Mouse (Mus musculus): ENCODE measurements around the gene Zmym6. TPM values are rescaled to one million over a fixed set of nuclear protein-coding genes. Genes with fewer than 3 reads are reported as not detected.
A peak's percentile ranks its signal among the peaks of the same experiment; 100 is the strongest.
"Not testable (repeated sequence)": the region's sequence is repeated elsewhere in the genome, so short reads cannot be mapped to it uniquely, and the experiment has no call there.

Gene Zmym6
- total RNA-seq (2022): 10 to 100 TPM; 36.7 to 50.5 (median 39.0) TPM

- peak; percentile 94 to 96 for DNase-seq (ENCODE audit: low spot score in 2 of 2)
These were observed at the start of gene Zmym6 for GRCm38 (mm10) chr4:127076875-127077548. Zmym6 (plus strand) TSS chr4:127077383.

- DNase-seq (ENCODE audit: low spot score in 2 of 2): no peak
These were observed 40.0 kb upstream of the Zmym6 start for GRCm38 (mm10) chr4:127037158-127037557.

DNA sequence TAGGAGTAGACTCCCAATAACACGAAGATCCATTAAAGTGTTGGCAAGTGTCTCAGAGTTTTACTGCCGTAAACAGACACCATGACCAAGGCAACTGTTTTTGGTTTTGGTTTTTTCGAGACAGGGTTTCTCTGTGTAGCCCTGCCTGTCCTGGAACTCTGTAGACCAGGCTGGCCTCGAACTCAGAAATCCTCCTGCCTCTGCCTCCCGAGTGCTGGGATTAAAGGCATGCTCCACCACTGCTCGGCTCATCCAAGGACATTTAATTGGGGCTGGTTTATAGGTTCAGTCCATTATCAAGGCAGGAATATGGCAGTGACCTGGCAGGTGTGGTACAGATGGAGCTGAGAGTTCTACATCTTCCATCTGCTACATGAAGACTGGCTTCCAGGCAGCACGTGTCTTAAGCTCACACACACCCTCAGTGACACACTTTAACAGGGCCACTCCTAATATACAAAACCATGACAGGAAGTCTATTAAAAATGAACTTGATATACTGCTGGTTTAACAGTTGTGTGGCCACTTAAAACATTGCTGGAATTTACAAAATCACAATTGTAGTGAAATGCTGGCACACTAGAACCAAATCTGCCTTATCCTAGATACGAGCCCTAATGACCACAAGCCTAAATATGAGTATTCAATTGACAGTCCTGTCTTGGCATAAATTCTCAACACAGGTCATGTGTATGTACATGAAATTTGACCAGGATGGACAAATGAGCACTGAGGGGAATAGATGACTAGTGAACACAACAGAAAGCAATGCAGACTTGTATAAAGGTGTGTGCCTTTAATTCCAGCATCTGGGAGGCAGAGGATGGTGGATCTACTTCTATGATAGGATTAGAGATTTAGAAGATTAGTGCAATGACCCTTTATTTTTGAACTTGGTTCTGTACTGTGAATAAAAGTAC lies 39.0 kb upstream of the Zmym6 start:
- no peak for DNase-seq (ENCODE audit: low spot score in 2 of 2)

- DNase-seq (ENCODE audit: low spot score in 2 of 2): no peak
These were observed 38.3 kb upstream of the Zmym6 start for GRCm38 (mm10) chr4:127038828-127039349.

GRCm38 (mm10) chr4:127039871-127040483 lies 37.2 kb upstream of the Zmym6 start:
- DNase-seq (ENCODE audit: low spot score in 2 of 2): no peak

GRCm38 (mm10) chr4:127043540-127043939 lies 33.6 kb upstream of the Zmym6 start:
- DNase-seq (ENCODE audit: low spot score in 2 of 2): no peak

- no peak for DNase-seq (ENCODE audit: low spot score in 2 of 2)
These were observed 26.1 kb upstream of the Zmym6 start for GRCm38 (mm10) chr4:127051121-127051520.

GRCm38 (mm10) chr4:127053071-127053470 lies 24.1 kb upstream of the Zmym6 start:
- DNase-seq (ENCODE audit: low spot score in 2 of 2): no peak

- no peak for DNase-seq (ENCODE audit: low spot score in 2 of 2)
These were observed 22.5 kb upstream of the Zmym6 start for GRCm38 (mm10) chr4:127054522-127055198.

DNA sequence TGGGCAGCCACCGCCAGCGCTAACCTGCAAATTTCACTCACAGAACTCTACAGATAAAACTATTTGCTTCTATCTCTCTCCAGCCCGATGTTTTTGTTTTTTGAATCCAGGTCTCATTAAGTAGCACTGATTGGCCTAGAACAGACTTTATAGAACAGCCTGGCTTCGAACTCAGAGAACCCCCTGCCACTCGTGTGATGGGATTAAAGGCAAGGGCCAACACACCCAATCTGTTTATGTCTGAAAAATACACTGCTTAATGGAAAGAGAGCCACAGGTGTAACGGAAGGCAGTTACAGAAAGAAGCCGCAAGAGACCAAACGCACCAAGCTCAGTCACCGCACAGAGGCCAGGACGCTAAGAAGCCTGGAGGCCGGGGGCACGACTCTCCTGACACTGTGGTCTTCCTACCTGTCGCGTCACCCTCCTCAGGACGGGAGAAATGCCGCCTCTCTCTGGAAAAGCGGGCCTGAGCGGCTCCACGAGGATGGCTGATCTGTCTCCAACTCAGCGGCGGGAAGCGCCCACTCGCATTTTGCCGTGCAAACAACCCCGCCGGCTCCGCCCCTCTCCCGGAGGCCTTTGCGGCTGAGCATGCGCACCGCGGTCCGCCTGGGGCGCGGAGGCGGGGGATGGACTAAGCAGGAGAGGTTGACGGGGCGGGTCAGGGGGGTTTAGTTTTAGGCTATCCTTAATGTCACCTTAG lies 16.4 kb upstream of the Zmym6 start, which contains the start of gene Zmym1:
Gene Zmym1, minus strand, starts transcription at position 568 of the 706 bp plus-strand sequence.
- DNase-seq (ENCODE audit: low spot score in 2 of 2): peak; percentile 74 to 84

DNA sequence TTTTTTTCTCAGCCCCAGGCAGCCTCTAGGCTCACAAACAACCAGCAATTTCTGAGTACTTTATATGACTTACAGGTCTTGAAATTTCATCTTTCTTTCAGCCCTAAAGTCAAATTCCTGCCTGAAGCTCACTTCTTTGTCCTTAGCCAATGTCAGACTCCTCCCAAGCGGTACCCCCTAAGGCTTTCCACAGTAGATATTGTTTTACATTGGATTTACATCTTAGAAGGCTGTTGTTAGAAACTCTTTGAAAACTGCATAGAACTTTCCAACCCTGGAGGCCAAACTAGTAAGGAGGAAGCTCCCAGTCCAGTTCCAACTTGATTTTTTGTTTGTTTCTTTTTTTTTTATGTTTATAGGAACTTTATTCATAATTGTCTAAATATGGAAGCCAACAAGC lies 13.1 kb upstream of the Zmym6 start:
- no peak for DNase-seq (ENCODE audit: low spot score in 2 of 2)

- no peak for DNase-seq (ENCODE audit: low spot score in 2 of 2)
These were observed 2.3 kb upstream of the Zmym6 start for GRCm38 (mm10) chr4:127074915-127075314.

DNA sequence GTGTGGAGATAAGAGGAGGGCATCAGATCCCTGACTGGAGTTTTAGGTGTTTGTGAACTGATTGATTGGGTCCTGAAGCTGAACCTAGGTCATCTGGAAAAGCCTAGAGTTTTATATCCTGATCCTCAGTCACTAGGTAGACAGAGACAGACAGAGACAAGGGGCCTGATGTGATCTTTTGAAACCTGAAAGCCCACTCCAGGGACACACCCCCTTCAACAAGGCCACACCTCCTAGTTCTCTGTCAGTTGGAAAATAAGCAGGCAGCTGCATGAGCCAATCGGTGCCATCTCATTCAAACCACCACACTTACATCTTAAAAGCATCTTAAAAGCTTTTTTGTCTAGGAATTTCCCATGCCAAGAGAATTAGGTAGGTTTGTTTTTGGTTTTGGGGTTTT lies 3.6 kb downstream of the Zmym6 start:
- DNase-seq (ENCODE audit: low spot score in 2 of 2): no peak

DNA sequence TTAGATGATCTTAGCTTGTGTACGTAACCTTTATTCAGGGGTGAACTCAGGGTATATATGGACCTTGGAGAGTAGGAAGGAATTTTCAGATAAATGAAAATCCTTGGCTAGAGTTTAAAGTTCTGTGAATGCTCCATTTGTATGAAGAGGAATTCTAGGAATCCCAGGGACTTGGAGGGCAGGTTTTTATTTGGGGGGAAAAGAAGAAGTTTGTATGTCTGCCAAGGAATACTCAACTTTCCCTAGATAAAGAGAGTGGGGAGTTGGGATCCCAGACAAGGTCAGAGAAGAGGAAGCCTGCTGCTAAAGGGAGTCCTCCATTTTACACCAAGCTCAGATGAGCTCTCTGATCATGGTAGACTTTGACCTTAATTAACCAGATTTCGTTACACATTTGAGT lies 5.9 kb downstream of the Zmym6 start:
- no peak for DNase-seq (ENCODE audit: low spot score in 2 of 2)

GRCm38 (mm10) chr4:127085761-127086160 lies 8.6 kb downstream of the Zmym6 start:
- no peak for DNase-seq (ENCODE audit: low spot score in 2 of 2)

DNA sequence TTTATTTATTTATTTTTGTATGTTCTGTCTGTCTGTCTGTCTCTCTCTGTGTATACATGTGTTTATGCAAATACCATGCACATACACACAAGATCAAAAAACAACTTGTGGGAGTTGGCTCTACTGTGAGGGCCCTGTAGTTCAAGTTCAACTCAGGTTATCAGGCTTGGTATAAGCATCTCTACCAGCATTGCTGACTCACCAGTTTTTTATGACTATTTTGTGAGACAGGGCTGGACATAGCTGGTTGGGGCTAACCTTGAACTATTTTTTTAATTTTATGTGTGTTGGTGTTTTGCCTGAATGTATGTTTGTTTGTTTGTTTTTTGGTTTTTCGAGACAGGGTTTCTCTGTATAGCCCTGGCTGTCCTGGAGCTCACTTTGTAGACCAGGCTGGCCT lies 14.0 kb downstream of the Zmym6 start:
- DNase-seq (ENCODE audit: low spot score in 2 of 2): no peak

DNA sequence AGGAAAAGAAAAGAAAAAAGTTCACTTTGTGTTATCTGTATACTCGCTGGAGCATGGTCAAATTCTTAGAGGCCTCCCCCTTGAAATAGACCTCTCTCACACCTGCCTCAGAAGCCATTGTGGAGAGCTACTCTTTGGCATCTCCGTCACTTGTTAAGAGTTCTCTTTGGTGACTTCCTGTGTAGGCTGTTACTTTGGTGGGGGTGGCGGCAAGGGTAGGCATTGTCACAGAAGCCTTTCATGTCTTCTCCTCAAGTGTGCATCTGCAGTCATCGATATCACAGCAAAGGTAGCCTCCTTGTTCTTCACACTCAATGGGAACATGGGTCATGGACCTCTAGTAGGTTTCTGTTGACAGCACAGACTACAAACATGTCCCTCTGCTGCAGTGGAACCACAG lies 17.9 kb downstream of the Zmym6 start:
- no peak for DNase-seq (ENCODE audit: low spot score in 2 of 2)

GRCm38 (mm10) chr4:127099552-127099951 lies 22.4 kb downstream of the Zmym6 start:
- not testable (repeated sequence) for DNase-seq (ENCODE audit: low spot score in 2 of 2)

- DNase-seq (ENCODE audit: low spot score in 2 of 2): no peak
These were observed 30.4 kb downstream of the Zmym6 start for GRCm38 (mm10) chr4:127107566-127107965.

DNA sequence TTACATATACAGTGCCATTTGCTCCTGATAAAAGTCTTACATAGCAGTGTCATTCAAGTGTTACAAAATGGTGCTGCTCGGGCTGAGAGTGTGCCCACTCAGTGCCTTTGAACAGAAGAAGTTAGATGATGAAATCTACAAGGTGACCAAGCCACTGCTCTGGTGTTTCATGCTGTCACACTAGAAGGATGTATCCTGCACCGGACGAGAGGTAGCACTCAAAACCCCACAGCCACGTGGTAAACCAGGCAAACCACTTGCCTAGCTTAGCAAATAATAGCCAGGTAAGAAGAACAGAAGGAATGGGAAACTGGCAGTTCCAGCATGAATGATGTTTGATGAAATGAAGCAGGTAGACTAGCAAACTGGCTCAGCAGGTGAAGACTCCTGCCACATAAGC lies 33.4 kb downstream of the Zmym6 start:
- DNase-seq (ENCODE audit: low spot score in 2 of 2): no peak

GRCm38 (mm10) chr4:127123391-127123790 lies 46.2 kb downstream of the Zmym6 start, which contains the start of gene Tmem35b:
Tmem35b (plus strand) TSS chr4:127123691.
- no peak for DNase-seq (ENCODE audit: low spot score in 2 of 2)
